Mouse (Mus musculus) limb, embryonic 15.5 days (tissue): ENCODE results near the gene Tspan33. TPM values are rescaled to one million over a fixed set of nuclear protein-coding genes. Genes with fewer than 3 reads are reported as not detected.
"Not testable (repeated sequence)": the region's sequence is repeated elsewhere in the genome, so short reads cannot be mapped to it uniquely, and the experiment has no call there.

Source experiments
- ATAC-seq: fragments of 200-750 bp; cut with Nextera tagmentation; 2 replicates; pipeline ENCODE4 v1.8.0; 2017; ENCODE audit warnings: low read depth, moderate TSS enrichment; ENCODE audit not compliant: insufficient number of reproducible peaks, low FRiP score, low TSS enrichment
- H3K27ac ChIP-seq: fragments of 300-500 bp; sonication (generic); 2 replicates; pipeline ENCODE4 v1.5.1; 2015; ENCODE audit warnings: moderate library complexity, mild to moderate bottlenecking, inconsistent platforms
- H3K27me3 ChIP-seq: fragments of 300-500 bp; sonication (generic); 2 replicates; pipeline ENCODE4 v1.6.1; 2015; ENCODE audit warnings: inconsistent platforms
- H3K36me3 ChIP-seq: fragments of 300-500 bp; sonication (generic); 2 replicates; pipeline ENCODE4 v1.6.1; 2015; ENCODE audit warnings: inconsistent platforms
- H3K4me1 ChIP-seq: fragments of 300-500 bp; sonication (generic); 2 replicates; pipeline ENCODE4 v1.6.1; 2015; ENCODE audit warnings: inconsistent platforms
- H3K4me2 ChIP-seq: fragments of 300-500 bp; sonication (generic); 2 replicates; pipeline ENCODE4 v1.6.1; 2015; ENCODE audit warnings: mild to moderate bottlenecking, inconsistent platforms
- H3K4me3 ChIP-seq: fragments of 300-500 bp; sonication (generic); 2 replicates; pipeline ENCODE4 v1.5.1; 2015; ENCODE audit warnings: mild to moderate bottlenecking, inconsistent platforms
- H3K9ac ChIP-seq: fragments of 300-500 bp; sonication (generic); 2 replicates; pipeline ENCODE4 v1.6.1; 2015; ENCODE audit warnings: inconsistent platforms
- H3K9me3 ChIP-seq: fragments of 300-500 bp; sonication (generic); 2 replicates; pipeline ENCODE4 v1.6.1; 2016; ENCODE audit warnings: inconsistent platforms
- WGBS: fragments of 180-500 bp; shearing (Covaris S2); methylation state at CpG from one replicate; pipeline ENCODE4 v1.1.7; 2015; 5-methylcytosine and 5-hydroxymethylcytosine counted together
- polyA plus RNA-seq: library from polyadenylated mRNA; unstranded; fragments of >200 nt; fragmentation: Nextera tagmentation; extraction: Ambion mirVana; gene quantifications from 2 replicates; pipeline ENCODE4 v1.2.1, GENCODE M21; 2015

The Tspan33 gene
- polyA plus RNA-seq, 1 experiment from 2014 or later: 4.3 TPM

DNA sequence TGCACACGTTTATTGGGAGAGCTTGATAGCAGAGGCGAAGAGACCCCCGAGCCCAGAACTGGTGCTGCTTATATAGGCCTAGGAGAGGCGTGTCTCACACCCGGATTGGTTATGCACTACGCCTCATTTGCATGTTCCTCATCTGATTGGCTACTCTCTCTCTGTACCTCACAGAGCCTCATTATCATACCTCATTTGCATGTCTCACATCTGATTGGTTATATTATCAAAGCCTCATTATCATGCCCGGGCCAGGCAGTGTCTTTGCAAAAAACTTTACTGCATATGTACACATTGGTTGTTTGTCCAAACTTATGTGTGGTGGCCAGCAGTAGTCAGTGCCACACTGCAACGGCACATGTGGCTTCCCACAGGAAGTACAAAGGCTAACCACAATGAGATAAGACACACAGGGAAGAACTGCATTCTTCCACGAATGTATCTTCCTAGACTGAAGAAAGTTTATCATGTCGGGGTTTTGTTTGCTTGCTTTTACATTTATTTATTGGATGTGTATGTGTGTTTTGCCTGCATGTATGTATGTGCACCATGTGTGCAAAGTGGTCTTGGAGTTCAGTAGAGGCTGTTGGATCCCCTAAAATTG lies 14.0 kb upstream of the Tspan33 start:
- not testable (repeated sequence) for H3K4me3 ChIP-seq, H3K36me3 ChIP-seq, H3K4me2 ChIP-seq, H3K9me3 ChIP-seq, H3K9ac ChIP-seq, H3K27ac ChIP-seq, H3K27me3 ChIP-seq, H3K4me1 ChIP-seq, ATAC-seq
- 79% methylated on average over 10 of the region's 10 CpGs for WGBS

DNA sequence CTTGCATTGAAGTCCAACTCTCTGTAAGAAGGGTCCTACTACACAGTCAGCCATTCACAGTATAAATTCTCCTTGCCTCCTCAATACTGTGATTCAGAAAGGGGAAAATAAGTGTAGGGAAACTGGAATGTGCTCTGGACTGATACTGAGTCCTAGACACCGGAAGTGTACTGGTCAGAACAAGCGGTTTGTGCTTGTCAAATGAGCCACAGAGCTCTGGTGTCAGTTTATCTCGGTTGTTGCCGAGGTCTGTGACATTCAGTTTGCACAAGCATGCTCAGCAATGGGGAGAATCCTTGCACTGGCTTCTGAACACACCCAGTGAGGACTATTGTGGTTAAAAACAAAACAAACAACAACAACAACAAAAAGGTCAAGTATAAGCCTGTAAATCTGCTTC lies 12.2 kb upstream of the Tspan33 start:
- H3K27me3 ChIP-seq: no peaks in the 10 kb centered on the region
- no peak overlapping the region for H3K4me3 ChIP-seq
- no peak overlapping the region for H3K27ac ChIP-seq
- peaks cover 4% of the 10 kb centered on the region; the same call in 1 of the 2 replicates for H3K4me1 ChIP-seq
- no peaks in the 10 kb centered on the region for H3K9me3 ChIP-seq
- no peaks in the 10 kb centered on the region for H3K36me3 ChIP-seq
- H3K9ac ChIP-seq: no peak overlapping the region
- ATAC-seq: no peak
- H3K4me2 ChIP-seq: no peak overlapping the region
- 74% methylated on average over 4 of the region's 4 CpGs for WGBS

GRCm38 (mm10) chr6:29684686-29685085 lies 9.3 kb upstream of the Tspan33 start:
- Histone ChIP-seq H3K9me3 (no peaks in the 10 kb centered on the region), H3K4me2 (no peak overlapping the region), H3K9ac (no peak overlapping the region), H3K27me3 (no peaks in the 10 kb centered on the region), H3K4me1 (peaks cover 4% of the 10 kb centered on the region; the same call in 1 of the 2 replicates), H3K36me3 (no peaks in the 10 kb centered on the region), H3K4me3 (no peak overlapping the region), H3K27ac (no peak overlapping the region)
- ATAC-seq: no peak
- WGBS: 69% methylated on average over 4 of the region's 4 CpGs

DNA sequence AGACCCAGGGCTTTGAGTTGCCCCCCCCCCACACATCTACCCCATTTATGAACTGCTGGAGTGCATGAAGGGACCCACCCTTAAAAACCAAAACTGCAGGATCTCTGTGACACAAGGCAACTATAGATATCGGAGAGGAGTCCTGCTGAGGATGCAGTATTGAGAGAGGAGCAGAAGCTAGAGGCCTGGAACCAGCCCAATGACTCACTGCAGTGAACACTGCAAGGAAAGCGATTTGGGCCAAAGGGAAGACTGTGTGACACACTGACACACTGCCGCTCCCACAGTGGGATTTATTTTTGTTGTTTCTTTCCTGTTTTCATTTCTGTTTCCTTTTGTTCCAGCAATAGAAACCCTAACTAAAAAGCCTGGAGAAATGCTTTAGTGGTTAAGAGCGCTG lies 8.1 kb upstream of the Tspan33 start:
- Histone ChIP-seq H3K27ac (no peak overlapping the region), H3K27me3 (no peaks in the 10 kb centered on the region), H3K9ac (no peak overlapping the region), H3K4me2 (no peak overlapping the region), H3K4me3 (no peak overlapping the region), H3K9me3 (no peaks in the 10 kb centered on the region), H3K36me3 (no peaks in the 10 kb centered on the region), H3K4me1 (peaks cover 4% of the 10 kb centered on the region; the same call in 1 of the 2 replicates)
- ATAC-seq: no peak
- 81% methylated on average over 4 of the region's 4 CpGs for WGBS

DNA sequence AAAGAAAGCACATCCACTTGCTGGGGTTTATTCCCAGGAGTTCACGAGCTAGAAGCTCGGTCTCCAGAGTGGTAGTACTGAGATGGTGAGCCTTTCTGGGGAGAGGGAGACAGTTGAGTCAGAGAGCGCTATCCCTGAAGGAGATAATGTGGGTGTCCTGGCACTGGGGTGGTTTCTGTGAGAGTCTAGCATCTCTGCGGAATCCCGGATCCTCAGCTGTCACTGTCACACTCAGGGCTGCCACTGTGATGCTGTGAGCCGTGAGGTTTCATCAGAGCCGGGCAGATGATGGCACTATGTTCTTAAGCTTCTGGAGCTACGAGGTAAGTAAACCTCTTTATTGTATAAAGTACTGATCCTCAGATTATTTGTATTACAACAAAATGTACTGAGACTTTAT lies 4.6 kb upstream of the Tspan33 start:
- peaks cover 12% of the 10 kb centered on the region for H3K4me1 ChIP-seq
- peaks cover 24% of the 10 kb centered on the region for H3K27me3 ChIP-seq
- 69% methylated on average over 8 of the region's 8 CpGs for WGBS
- H3K9me3 ChIP-seq: no peaks in the 10 kb centered on the region
- H3K36me3 ChIP-seq: no peaks in the 10 kb centered on the region
- ATAC-seq: no peak
- H3K27ac ChIP-seq: no peak overlapping the region
- no peak overlapping the region for H3K4me3 ChIP-seq
- no peak overlapping the region for H3K9ac ChIP-seq
- H3K4me2 ChIP-seq: no peak overlapping the region

GRCm38 (mm10) chr6:29694375-29695289 lies 610 bp downstream of the Tspan33 start:
- peak overlapping the region; percentile 70 for H3K4me3 ChIP-seq
- 7% methylated on average over 35 of the region's 35 CpGs for WGBS
- H3K27me3 ChIP-seq: peaks cover 34% of the 10 kb centered on the region
- no peaks in the 10 kb centered on the region for H3K36me3 ChIP-seq
- no peak overlapping the region for H3K27ac ChIP-seq
- H3K4me1 ChIP-seq: peaks cover 12% of the 10 kb centered on the region
- H3K9me3 ChIP-seq: no peaks in the 10 kb centered on the region
- H3K9ac ChIP-seq: peak overlapping the region; percentile 69
- peak overlapping the region; percentile 99 for H3K4me2 ChIP-seq
- no peak for ATAC-seq

- peaks cover 34% of the 10 kb centered on the region for H3K27me3 ChIP-seq
- WGBS: 68% methylated on average over 3 of the region's 3 CpGs
- H3K4me2 ChIP-seq: no peak overlapping the region
- no peaks in the 10 kb centered on the region for H3K36me3 ChIP-seq
- no peaks in the 10 kb centered on the region for H3K9me3 ChIP-seq
- H3K9ac ChIP-seq: no peak overlapping the region
- no peak overlapping the region for H3K4me3 ChIP-seq
- ATAC-seq: no peak
- peaks cover 12% of the 10 kb centered on the region for H3K4me1 ChIP-seq
- H3K27ac ChIP-seq: no peak overlapping the region
Observed at GRCm38 (mm10) chr6:29695290-29695674, 1.3 kb downstream of the Tspan33 start.

GRCm38 (mm10) chr6:29695975-29696374 lies 2.0 kb downstream of the Tspan33 start:
- Histone ChIP-seq H3K9me3 (no peaks in the 10 kb centered on the region), H3K4me3 (no peak overlapping the region), H3K4me1 (peaks cover 12% of the 10 kb centered on the region), H3K27ac (no peak overlapping the region), H3K9ac (no peak overlapping the region), H3K27me3 (peaks cover 34% of the 10 kb centered on the region), H3K36me3 (no peaks in the 10 kb centered on the region), H3K4me2 (no peak overlapping the region)
- no peak for ATAC-seq
- WGBS: 72% methylated on average over 7 of the region's 7 CpGs

DNA sequence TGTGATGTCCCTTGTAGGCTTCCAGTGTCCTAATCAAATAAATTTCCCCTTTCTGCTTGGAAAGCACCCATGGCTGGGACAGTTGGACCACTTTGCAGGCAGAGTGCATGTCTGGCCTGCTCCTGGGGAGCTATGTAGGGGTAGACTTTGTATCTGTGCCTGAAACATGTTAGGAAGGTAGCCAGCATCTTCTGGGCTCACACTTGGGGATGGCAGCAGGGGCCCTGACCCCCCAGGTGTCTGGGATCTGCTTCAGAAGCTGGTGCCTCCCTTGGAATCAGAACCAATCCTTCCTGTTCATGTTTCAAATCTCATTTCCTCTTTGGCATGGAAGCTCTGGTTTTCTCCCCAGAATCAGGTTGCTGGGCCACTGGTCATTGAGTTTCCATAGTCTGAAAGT lies 3.1 kb downstream of the Tspan33 start:
- Histone ChIP-seq H3K4me1 (peaks cover 12% of the 10 kb centered on the region), H3K4me3 (no peak overlapping the region), H3K9me3 (no peaks in the 10 kb centered on the region), H3K4me2 (no peak overlapping the region), H3K36me3 (no peaks in the 10 kb centered on the region), H3K9ac (no peak overlapping the region), H3K27ac (no peak overlapping the region), H3K27me3 (peaks cover 29% of the 10 kb centered on the region)
- no peak for ATAC-seq

GRCm38 (mm10) chr6:29697548-29697947 lies 3.5 kb downstream of the Tspan33 start:
- WGBS: 49% methylated on average over 3 of the region's 3 CpGs
- no peak for ATAC-seq
- H3K36me3 ChIP-seq: no peaks in the 10 kb centered on the region

GRCm38 (mm10) chr6:29699085-29699745 lies 5.2 kb downstream of the Tspan33 start:
- H3K27me3 ChIP-seq: peaks cover 12% of the 10 kb centered on the region
- no peak overlapping the region for H3K9ac ChIP-seq
- no peaks in the 10 kb centered on the region for H3K9me3 ChIP-seq
- ATAC-seq: no peak
- peaks cover 7% of the 10 kb centered on the region for H3K4me1 ChIP-seq
- H3K36me3 ChIP-seq: no peaks in the 10 kb centered on the region
- 89% methylated on average over 7 of the region's 7 CpGs for WGBS
- H3K27ac ChIP-seq: no peak overlapping the region
- H3K4me2 ChIP-seq: no peak overlapping the region
- H3K4me3 ChIP-seq: no peak overlapping the region

More at GRCm38 (mm10) chr6:29697548-29697947, 3.5 kb downstream of the Tspan33 start:
- Histone ChIP-seq H3K9me3 (no peaks in the 10 kb centered on the region), H3K4me3 (no peak overlapping the region), H3K9ac (no peak overlapping the region), H3K4me2 (no peak overlapping the region), H3K27me3 (peaks cover 27% of the 10 kb centered on the region), H3K27ac (no peak overlapping the region), H3K4me1 (peaks cover 12% of the 10 kb centered on the region)

- H3K9me3 ChIP-seq: no peaks in the 10 kb centered on the region
- 55% methylated on average over 6 of the region's 6 CpGs for WGBS
- H3K36me3 ChIP-seq: no peaks in the 10 kb centered on the region
- no peaks in the 10 kb centered on the region for H3K27me3 ChIP-seq
- no peak overlapping the region for H3K4me2 ChIP-seq
- H3K4me3 ChIP-seq: no peak overlapping the region
- H3K4me1 ChIP-seq: no peaks in the 10 kb centered on the region
- H3K9ac ChIP-seq: no peak overlapping the region
- no peak for ATAC-seq
- H3K27ac ChIP-seq: no peak overlapping the region
Observed at GRCm38 (mm10) chr6:29701051-29701450, 7.0 kb downstream of the Tspan33 start.
